Mouse (Mus musculus) spleen, postnatal 14 days (tissue): ENCODE results near the gene Gm8947.
A peak's percentile ranks its signal among the peaks of the same experiment; 100 is the strongest.
"Not testable (repeated sequence)": the region's sequence is repeated elsewhere in the genome, so short reads cannot be mapped to it uniquely, and the experiment has no call there.

ENCODE experiments used
- DNase-seq, 2 experiments: peaks; one replicate each; pipeline ENCODE4 v3.0.0; 2021 to 2022; ENCODE audit warnings: low spot score in 2 of 2

Gene Gm8947

DNA sequence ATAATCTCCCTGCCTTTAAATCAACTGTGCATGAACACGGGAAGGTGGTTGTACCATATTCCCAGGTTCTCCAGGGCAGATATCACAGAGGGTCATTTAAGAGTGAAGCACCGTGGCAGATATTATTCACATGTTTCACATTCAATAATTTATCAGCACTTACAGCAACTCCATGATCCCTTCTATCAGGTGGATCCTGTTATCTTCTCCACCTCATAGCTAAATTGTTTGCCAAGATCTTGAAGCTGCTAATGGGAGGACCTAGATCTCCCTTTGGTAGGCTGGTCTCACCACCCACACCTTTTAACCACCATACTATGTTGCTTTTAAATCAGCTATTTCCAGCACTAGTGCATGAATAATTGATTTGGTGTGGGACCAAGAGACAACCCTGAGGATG is 12.0 kb upstream of the Gm8947 start:
- DNase-seq = no peak

DNA sequence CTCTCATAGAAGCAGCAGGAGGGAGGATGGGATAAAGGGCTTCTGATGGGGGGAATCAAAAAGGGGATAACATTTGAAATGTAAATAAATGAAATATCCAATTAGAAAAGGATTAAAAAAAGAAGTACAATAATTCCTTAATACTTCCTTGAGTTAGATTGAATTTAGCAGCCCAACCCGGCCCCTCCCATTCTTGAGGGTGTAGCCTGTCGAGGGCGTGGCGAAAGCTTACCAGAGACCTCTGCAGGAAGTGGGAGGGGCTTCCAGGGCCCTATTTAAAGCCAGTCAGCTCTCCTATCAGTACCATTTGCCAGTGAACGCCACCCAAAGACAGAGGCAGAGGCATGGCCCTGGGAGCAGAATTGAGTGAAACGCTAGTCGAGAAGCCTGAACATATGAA is 9.9 kb upstream of the Gm8947 start, which contains the start of gene Gm47985:
Gene Gm47985, plus strand, starts transcription at position 272 of the 400 bp plus-strand sequence.
- DNase-seq = not testable (repeated sequence)

DNA sequence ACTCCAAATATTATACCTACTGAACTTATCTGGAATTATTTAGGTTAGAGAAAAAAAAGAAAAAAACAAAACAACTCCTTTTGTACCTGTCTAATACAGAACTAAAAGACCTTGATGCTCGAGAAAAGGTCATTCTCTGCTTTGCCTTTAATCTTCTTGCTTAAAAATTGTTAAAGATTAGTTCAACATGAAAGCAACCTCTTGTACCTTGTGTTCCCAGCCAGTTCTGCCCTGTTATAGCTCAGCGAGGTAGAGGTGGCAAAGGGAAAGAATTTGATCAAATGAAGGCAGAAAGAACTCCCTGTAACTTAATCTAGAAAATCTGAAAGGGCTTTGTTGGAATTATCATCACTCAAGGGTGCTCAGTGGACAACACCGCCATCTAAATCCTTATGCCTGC is 6.0 kb upstream of the Gm8947 start:
- not testable (repeated sequence) for DNase-seq

DNA sequence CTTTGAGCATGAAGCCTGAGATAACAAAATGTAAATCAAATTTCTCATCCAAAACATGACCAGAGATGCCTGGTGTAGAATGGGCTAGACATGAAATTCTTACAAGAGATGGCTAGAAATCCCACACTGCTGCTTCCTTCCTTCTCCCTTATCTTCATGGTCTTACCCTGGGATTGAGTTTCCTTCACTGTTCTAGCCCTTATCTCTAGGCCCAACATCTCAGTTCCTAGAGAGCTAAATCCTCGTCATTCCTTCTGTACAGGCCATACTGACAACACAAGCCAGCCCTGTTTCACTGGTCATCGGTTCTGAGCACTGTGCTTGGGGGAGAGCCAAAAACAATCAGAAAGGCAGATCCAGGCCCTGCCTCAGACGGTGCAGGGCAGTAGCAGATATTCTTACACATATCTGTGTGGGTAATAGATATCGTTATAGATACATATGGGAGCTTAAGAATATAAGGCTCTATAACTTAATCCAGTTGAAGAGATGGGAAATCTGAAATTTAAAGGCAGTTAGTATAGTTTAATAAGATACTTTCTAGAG is 5.2 kb upstream of the Gm8947 start:
- not testable (repeated sequence) for DNase-seq

DNA sequence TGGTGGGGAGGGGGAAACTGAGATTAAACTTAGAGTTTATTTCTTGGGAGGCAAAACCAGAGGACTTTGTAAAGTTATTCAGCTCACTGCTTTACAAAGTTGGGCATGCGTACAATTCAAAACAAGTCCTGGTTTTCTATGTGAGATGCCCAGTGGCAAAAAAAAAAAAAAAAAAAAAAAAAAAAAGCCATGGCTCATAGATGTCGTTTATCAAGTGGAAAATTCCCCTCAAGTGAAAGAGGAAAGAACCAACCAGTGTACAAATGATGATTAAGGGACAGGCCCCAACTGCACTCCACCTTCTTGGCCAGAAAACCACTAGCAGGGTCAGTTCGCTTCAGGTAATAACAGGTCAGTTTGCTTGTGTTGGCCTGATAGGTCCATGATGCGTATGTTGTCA is 3.7 kb upstream of the Gm8947 start:
- no peak for DNase-seq

DNA sequence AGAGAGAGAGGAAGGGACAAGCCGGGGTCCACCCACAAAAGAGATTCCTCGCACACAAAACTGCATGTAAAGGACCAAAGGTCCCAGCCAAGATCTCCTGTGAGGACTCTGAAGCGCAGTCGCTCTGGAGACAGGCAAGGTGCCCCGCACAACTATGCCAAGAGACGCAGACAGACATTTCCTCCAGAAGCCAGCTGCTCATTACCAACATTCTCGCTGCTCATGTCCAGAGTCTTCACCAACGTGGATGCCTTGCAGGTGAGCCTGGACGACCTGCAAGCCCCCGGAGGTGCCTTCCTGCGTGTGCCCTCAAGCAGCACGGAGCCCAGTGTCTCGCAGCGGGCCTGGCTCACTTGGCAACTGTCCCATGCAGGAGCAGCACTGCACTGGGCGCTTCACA is 563 bp downstream of the Gm8947 start:
- not testable (repeated sequence) for DNase-seq

DNA sequence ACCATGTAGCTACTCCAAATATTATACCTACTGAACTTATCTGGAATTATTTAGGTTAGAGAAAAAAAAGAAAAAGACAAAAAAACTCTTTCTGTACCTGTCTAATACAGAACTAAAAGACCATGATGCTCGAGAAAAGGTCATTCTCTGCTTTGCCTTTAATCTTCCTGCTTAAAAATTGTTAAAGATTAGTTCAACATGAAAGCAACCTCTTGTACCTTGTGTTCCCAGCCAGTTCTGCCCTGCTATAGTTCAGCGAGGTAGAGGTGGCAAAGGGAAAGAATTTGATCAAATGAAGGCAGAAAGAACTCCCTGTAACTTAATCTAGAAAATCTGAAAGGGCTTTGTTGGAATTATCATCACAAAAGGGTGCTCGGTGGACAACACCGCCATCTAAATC is 3.8 kb downstream of the Gm8947 start:
- not testable (repeated sequence) for DNase-seq

DNA sequence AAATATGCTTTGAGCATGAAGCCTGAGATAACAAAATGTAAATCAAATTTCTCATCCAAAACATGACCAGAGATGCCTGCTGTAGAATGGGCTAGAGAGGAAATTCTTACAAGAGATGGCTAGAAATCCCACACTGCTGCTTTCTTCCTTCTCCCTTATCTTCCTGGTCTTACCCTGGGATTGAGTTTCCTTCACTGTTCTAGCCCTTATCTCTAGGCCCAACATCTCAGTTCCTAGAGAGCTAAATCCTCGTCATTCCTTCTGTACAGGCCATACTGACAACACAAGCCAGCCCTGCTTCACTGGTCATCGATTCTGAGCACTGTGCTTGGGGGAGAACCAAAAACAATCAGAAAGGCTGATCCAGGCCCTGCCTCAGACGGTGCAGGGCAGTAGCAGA is 4.5 kb downstream of the Gm8947 start:
- not testable (repeated sequence) for DNase-seq

DNA sequence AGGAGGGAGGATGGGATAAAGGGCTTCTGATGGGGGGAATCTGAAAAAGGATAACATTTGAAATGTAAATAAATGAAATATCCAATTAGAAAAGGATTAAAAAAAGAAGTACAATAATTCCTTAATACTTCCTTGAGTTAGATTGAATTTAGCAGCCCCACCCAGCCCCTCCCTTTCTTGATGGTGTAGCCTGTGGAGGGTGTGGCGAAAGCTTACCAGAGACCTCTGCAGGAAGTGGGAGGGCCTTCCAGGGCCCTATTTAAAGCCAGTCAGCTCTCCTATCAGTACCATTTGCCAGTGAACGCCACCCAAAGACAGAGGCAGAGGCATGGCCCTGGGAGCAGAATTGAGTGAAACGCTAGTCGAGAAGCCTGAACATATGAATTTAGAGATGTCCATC is 5.9 kb downstream of the Gm8947 start, which contains the start of gene Gm47995:
Gene Gm47995, plus strand, starts transcription at position 329 of the 400 bp plus-strand sequence.
- DNase-seq = not testable (repeated sequence)

DNA sequence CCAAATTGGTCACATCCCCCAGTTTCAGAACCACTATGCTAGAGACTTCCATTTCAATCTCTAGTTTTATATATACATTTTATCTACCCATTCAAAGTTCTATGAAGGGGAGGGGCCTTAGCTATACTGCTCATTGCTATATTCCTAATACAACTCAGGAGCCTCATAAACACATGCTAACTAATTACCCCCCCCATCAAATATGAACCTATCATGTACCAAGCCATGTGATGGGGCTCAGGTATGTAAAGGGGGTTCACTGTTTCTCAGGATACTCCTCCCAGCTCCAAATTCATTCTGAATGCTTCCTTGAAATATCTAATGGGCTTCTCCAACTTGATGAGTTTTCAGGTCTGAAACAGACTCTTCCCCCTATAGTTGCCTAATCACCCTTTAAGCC is 8.4 kb downstream of the Gm8947 start:
- not testable (repeated sequence) for DNase-seq

DNA sequence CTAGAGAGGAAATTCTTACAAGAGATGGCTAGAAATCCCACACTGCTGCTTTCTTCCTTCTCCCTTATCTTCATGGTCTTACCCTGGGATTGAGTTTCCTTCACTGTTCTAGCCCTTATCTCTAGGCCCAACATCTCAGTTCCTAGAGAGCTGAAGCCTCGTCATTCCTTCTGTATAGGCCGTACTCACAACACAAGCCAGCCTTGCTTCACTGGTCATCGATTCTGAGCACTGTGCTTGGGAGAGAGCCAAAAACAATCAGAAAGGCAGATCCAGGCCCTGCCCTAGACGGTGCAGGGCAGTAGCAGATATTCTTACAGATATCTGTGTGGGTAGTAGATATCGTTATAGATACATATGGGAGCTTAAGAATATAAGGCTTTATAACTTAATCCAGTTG is 10.6 kb downstream of the Gm8947 start:
- not testable (repeated sequence) for DNase-seq

DNA sequence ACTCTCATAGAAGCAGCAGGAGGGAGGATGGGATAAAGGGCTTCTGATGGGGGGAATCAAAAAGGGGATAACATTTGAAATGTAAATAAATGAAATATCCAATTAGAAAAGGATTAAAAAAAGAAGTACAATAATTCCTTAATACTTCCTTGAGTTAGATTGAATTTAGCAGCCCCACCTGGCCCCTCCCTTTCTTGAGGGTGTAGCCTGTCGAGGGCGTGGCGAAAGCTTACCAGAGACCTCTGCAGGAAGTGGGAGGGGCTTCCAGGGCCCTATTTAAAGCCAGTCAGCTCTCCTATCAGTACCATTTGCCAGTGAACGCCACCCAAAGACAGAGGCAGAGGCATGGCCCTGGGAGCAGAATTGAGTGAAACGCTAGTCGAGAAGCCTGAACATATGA is 11.6 kb downstream of the Gm8947 start, which contains the start of gene 3110040M04Rik:
Gene 3110040M04Rik, plus strand, starts transcription at position 304 of the 400 bp plus-strand sequence.
- not testable (repeated sequence) for DNase-seq

DNA sequence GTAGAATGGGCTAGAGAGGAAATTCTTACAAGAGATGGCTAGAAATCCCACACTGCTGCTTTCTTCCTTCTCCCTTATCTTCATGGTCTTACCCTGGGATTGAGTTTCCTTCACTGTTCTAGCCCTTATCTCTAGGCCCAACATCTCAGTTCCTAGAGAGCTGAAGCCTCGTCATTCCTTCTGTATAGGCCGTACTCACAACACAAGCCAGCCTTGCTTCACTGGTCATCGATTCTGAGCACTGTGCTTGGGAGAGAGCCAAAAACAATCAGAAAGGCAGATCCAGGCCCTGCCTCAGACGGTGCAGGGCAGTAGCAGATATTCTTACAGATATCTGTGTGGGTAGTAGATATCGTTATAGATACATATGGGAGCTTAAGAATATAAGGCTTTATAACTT is 16.3 kb downstream of the Gm8947 start:
- not testable (repeated sequence) for DNase-seq

DNA sequence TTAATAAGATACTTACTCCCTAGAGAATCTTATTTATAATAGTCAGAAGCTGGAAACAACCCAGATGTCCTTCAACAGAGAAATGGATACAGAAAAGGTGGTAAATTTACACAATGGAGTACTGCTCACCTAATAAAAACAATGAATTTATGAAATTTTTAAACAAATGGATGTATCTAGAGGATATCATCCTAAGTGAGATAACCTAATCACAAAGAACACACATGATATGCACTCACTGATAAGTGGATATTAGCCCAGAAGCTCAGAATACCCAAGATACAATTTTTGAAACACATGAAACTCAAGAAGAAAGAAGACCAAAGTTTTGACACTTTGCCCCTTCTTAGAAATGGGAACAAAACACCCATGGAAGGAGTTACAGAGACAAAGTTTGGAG is 16.8 kb downstream of the Gm8947 start:
- DNase-seq = not testable (repeated sequence)

DNA sequence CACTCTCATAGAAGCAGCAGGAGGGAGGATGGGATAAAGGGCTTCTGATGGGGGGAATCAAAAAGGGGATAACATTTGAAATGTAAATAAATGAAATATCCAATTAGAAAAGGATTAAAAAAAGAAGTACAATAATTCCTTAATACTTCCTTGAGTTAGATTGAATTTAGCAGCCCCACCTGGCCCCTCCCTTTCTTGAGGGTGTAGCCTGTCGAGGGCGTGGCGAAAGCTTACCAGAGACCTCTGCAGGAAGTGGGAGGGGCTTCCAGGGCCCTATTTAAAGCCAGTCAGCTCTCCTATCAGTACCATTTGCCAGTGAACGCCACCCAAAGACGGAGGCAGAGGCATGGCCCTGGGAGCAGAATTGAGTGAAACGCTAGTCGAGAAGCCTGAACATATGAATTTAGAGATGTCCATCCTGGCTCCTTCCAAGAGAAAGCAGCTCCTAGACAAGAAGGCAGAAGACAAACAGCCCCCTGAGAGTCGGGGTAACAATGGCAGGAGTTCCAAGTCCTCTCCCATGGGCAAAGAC is 17.7 kb downstream of the Gm8947 start, which contains the start of gene Gm47996:
Gene Gm47996, plus strand, starts transcription at position 308 of the 532 bp plus-strand sequence.
- DNase-seq = peak; percentile 17 to 27

DNA sequence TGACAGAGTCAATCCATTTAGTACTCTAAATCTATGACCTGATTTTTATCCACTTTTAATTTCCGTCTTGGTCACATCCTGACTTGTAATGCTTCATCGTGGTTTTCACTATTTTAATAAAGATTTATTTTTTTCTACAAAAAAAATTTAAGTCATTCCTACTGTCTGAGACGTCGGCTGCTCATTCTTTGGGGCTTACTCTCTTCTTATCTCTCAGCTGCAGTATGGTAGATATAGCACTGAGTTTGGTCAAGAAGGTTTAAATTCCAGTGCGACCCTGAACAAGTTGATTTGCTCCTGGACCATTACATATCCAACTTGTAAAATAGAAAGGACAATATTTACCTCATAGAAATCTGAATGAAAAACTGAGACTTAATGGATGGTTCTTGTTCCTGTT is 19.5 kb downstream of the Gm8947 start:
- DNase-seq = not testable (repeated sequence)

DNA sequence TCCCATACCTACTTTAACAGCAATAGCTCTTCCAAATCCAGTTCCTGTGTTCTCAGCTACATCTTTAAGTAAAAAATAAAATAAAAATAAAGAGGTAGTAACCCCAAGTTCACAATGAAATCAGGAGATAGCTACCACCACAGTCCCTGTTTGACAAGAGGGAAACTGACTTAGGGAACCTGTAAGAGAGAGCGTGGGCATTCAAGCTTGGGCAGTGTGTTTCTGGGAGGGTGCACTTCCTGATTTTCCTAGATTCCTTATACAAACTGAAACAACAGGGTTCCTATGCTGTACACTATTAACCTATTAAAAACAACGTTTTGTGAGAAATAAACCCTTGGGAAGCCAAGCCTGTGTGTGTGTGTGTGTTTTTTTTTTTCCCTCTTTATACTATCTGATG is 22.7 kb downstream of the Gm8947 start:
- no peak for DNase-seq

DNA sequence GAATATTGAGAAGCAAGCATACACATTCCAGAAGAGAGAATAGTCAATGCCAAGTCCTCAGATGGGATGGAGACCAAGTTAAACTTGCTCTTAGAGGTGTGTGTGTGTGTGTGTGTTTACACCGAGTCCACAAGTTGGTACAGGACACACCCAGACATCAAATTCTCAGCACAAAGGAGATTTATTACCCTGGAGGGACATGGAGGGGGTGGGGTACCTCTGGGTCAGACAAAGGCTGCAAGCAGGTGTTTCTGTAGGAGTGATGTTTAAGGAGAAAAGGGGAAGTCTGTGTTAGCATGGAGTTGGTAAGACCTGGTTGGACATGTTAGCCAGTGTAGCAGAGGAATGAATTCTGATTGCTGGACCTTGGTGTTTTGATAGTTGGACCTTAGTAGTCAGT is 23.8 kb downstream of the Gm8947 start:
- no peak for DNase-seq

DNA sequence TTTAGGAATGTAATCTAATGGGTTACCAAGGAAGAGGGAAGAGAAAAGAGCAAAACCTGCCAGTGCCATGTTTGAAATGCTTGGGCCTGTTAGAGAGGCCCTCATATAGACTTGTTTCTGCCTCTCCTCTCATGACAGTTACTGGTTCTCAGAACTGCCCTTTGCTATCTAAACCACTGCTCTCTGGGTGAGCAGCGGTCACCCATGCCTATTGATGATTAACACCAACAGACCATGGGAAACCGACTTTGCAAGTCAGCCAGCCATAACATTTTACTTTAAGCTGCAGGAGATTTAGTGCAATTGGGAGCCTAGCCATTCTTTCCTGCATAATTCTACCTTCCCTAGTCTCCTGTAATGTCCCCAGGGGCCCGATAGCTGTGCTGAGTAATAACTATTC is 24.2 kb downstream of the Gm8947 start:
- DNase-seq = no peak

DNA sequence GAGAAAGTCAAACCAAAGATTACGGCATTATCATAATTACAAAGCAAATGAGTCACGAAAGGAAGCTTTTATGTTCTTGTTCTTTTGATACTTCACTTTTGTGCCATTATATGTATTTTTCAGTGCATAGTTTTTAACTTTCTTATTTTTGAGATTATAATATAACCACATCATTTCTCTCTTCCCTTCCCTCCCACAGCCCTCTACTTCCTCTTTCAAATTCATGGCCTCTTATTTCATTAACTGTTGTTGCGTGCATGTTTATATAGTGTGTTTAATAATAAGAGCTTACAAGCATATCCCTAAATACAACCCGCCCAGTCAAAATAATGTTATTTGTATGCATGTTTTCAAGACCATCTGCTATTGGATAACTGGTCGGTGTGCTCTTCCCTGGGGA is 26.9 kb downstream of the Gm8947 start:
- no peak for DNase-seq

DNA sequence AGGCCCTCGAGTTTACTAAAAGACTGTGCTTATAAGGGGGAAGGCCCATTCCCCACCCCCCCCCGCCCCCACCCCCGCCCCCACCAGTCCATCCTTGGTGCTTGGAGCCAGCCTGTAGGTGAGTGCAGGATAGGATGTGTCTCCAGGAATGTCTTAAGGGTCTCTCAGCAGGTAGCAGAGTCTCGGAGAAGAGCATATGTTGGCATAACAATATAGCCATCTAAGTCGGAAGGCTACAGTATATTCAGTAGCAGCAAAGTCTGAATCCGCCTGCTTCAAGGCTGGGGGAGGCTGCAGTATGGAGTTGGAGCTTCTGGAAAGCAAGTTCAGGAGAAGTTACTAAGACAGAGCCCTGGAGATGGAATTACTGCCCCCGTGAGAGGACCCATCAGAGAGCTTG is 27.9 kb downstream of the Gm8947 start:
- no peak for DNase-seq

DNA sequence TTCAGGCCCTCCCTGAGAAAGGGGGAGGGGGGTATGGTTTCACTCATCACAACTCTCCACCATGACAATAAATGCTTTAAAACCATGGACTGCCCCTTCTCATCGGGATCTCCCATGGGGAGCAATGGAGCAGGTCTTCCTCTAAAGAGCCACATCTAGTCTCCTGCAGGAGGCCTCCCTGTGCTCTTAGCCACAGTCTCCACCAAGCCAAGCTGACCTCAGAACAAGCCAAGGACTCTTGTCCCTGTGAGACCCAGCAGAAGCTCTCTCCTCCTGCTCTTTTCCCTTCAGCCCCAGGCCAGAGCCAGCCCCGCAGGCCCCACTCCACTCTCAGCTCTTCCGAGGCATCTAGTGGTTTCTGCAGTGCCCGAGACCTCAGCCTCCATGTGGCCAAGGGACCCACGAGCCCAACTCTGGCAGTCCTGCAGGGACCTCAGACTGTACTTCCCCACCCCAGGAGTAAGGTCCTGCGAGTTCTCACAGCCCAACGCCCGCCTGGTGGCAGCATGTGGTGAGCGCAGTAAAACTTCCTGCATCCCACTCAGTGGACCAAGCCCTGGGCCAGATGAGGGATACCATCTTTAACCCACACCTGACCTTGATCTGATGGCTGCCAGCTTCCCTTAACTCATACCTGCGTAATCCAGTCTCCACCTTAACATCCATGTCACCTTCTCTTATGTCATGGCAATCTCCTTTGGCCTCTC is 30.5 kb downstream of the Gm8947 start:
- DNase-seq = no peak

DNA sequence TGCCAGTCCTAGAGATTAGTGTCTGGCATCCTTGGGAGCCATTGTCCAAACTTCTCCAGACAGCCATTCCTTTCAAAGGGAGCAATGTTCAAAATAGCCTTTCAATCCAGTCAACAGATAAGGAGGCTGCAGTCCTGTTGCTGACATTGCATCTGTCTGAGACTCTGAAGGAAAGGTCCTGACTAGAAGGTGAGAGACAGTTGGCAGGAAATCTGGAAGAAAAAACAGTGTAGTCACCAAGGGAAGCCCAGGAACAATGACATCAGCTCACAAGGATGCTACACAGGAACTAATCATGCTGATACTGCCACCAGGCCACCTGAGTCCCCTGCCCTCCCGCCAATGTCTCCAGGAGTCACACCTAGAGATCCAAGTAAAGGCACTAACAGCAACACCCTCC is 31.2 kb downstream of the Gm8947 start:
- no peak for DNase-seq
